Mouse (Mus musculus): ENCODE results near the gene Olfr1110. TPM values are rescaled to one million over a fixed set of nuclear protein-coding genes. Genes with fewer than 3 reads are reported as not detected.
"Not testable (repeated sequence)": the region's sequence is repeated elsewhere in the genome, so short reads cannot be mapped to it uniquely, and the experiment has no call there.

The Olfr1110 gene
- not detected in 2 replicates for polyA plus RNA-seq (2015; fragmentation: Nextera tagmentation; extraction: Ambion mirVana)

- H3K27ac ChIP-seq (replicated peaks), result no peak within 1 kb of the TSS
- ATAC-seq (ENCODE audit: low FRiP score), result no peak
- no peaks in the 10 kb centered on the region for H3K9me3 ChIP-seq (replicated peaks)
- H3K36me3 ChIP-seq, result no peaks in the 10 kb centered on the region
- H3K4me3 ChIP-seq (replicated peaks), result no peak within 1 kb of the TSS
- no peaks in the 10 kb centered on the region for H3K27me3 ChIP-seq (replicated peaks)
- H3K9ac ChIP-seq (replicated peaks), result no peak within 1 kb of the TSS
- no peak within 1 kb of the TSS for H3K4me2 ChIP-seq
- 82% methylated on average over 1 of the region's 1 CpGs for WGBS
- H3K4me1 ChIP-seq, result no peaks in the 10 kb centered on the region
Observed at GRCm38 (mm10) chr2:87140200-87140599, at the start of gene Olfr1110. Gene Olfr1110 (minus strand): TSS chr2:87140300.

DNA sequence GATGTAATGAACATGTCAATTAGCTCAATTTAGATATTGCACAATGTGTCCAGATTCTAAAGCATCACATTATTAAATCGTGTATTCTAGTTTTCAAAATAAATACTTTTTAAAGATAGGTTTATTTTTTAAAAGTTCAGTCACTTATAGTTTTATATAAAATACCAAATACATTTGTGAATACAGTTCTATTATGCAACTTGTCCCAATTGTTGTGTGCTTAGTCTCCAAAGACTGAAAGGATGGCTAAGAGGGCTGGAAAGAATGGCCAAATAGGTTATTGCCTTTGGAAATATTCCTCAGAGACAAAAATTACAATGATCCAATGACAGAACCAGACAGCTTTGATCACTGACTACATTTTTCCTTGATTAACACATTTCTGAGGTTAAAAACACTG, 47.4 kb upstream of the Olfr1110 start, which contains the start of gene Olfr1112:
Gene Olfr1112, plus strand, starts transcription at position 301 of the 400 bp plus-strand sequence.
- no peak within 1 kb of the TSS for H3K4me2 ChIP-seq
- H3K9ac ChIP-seq (replicated peaks), result no peak within 1 kb of the TSS
- 89% methylated on average over 1 of the region's 1 CpGs for WGBS
- no peak within 1 kb of the TSS for H3K4me3 ChIP-seq (replicated peaks)
- no peak for ATAC-seq (ENCODE audit: low FRiP score)
- no peaks in the 10 kb centered on the region for H3K9me3 ChIP-seq (replicated peaks)
- H3K27me3 ChIP-seq (replicated peaks), result no peaks in the 10 kb centered on the region
- no peak within 1 kb of the TSS for H3K27ac ChIP-seq (replicated peaks)
- no peaks in the 10 kb centered on the region for H3K4me1 ChIP-seq
- H3K36me3 ChIP-seq, result no peaks in the 10 kb centered on the region

DNA sequence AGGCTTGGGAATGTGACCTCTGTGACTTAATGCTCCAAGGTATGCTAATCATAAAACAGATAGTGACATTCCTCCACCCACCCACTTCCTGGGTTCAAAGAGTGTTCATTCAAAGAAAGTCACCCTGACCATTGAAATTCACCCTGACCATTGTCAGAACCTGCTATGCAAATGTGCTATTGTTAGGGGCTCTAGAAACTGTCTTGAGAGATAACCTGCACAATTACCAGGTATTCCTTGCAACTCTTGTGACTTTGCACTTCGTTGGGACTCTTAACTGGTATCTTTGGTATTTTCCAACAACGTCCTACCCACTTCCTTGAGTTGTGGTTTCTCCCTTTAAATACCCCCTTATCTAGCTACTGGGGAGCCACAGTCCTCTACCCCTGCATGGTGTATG, 27.6 kb upstream of the Olfr1110 start:
- not testable (repeated sequence) for H3K27me3 ChIP-seq (replicated peaks); H3K4me1 ChIP-seq; H3K9ac ChIP-seq (replicated peaks); H3K9me3 ChIP-seq (replicated peaks); H3K36me3 ChIP-seq; H3K4me3 ChIP-seq (replicated peaks); H3K27ac ChIP-seq (replicated peaks); H3K4me2 ChIP-seq; ATAC-seq (ENCODE audit: low FRiP score)
- WGBS, result 79% methylated on average over 2 of the region's 2 CpGs

- Histone ChIP-seq H3K9me3 (replicated peaks) (no peaks in the 10 kb centered on the region), H3K9ac (replicated peaks) (no peak within 1 kb of the TSS), H3K27ac (replicated peaks) (no peak within 1 kb of the TSS), H3K4me3 (replicated peaks) (no peak within 1 kb of the TSS), H3K36me3 (no peaks in the 10 kb centered on the region), H3K4me2 (no peak within 1 kb of the TSS), H3K4me1 (no peaks in the 10 kb centered on the region), H3K27me3 (replicated peaks) (no peaks in the 10 kb centered on the region)
- no peak for ATAC-seq (ENCODE audit: low FRiP score)
Observed at GRCm38 (mm10) chr2:87152524-87152923, 12.4 kb upstream of the Olfr1110 start, which contains the start of gene Olfr1111. Gene Olfr1111 (minus strand): TSS chr2:87152624.

- Histone ChIP-seq H3K4me1 (no peaks in the 10 kb centered on the region), H3K4me3 (replicated peaks) (no peak within 1 kb of the TSS), H3K27me3 (replicated peaks) (no peaks in the 10 kb centered on the region), H3K36me3 (no peaks in the 10 kb centered on the region), H3K9me3 (replicated peaks) (no peaks in the 10 kb centered on the region), H3K9ac (replicated peaks) (no peak within 1 kb of the TSS), H3K27ac (replicated peaks) (no peak within 1 kb of the TSS), H3K4me2 (no peak within 1 kb of the TSS)
- ATAC-seq (ENCODE audit: low FRiP score), result no peak
Observed at GRCm38 (mm10) chr2:87114467-87114866, 25.6 kb downstream of the Olfr1110 start, which contains the start of gene Olfr259. Gene Olfr259 (minus strand): TSS chr2:87114567.

DNA sequence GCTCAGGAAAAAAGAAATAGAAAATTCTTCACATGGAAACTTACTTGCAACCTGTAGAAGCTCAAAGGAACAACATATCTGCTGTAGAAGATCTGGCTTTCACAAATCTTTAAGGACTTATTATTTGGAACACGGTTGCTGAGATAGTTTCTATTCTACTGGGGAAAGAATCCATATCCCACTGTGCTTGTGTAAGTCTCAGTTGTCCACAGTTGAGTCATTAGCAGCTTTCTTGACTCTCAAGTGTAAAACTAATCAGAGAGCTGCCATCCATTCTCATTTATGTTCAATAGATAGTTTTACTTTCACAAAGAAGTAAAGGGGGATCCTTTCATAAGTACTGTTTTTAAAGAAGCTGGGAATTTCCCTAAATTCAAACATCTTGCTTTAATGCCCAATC, 44.2 kb downstream of the Olfr1110 start, which contains the start of gene Olfr1109:
Gene Olfr1109, minus strand, starts transcription at position 101 of the 400 bp plus-strand sequence.
- WGBS, result 83% methylated on average over 1 of the region's 1 CpGs
- H3K4me1 ChIP-seq, result no peaks in the 10 kb centered on the region
- H3K9ac ChIP-seq (replicated peaks), result no peak within 1 kb of the TSS
- no peak within 1 kb of the TSS for H3K27ac ChIP-seq (replicated peaks)
- no peak for ATAC-seq (ENCODE audit: low FRiP score)
- no peaks in the 10 kb centered on the region for H3K9me3 ChIP-seq (replicated peaks)
- H3K27me3 ChIP-seq (replicated peaks), result no peaks in the 10 kb centered on the region
- no peak within 1 kb of the TSS for H3K4me3 ChIP-seq (replicated peaks)
- no peaks in the 10 kb centered on the region for H3K36me3 ChIP-seq
- no peak within 1 kb of the TSS for H3K4me2 ChIP-seq

Other genes starting within 250 kb of the Olfr1110 start
- gene Olfr1097, start 248.1 kb downstream of the Olfr1110 start, polyA plus RNA-seq (2015; fragmentation: Nextera tagmentation; extraction: Ambion mirVana), result not detected in 2 replicates
- not detected in 2 replicates for gene Olfr1098, start 215.8 kb downstream of the Olfr1110 start, polyA plus RNA-seq (2015; fragmentation: Nextera tagmentation; extraction: Ambion mirVana)
- not detected in 2 replicates for gene Olfr1099, start 179.6 kb downstream of the Olfr1110 start, polyA plus RNA-seq (2015; fragmentation: Nextera tagmentation; extraction: Ambion mirVana)
- not detected in 2 replicates for gene Olfr1100, start 160.3 kb downstream of the Olfr1110 start, polyA plus RNA-seq (2015; fragmentation: Nextera tagmentation; extraction: Ambion mirVana)
- gene Olfr1101, start 149.1 kb downstream of the Olfr1110 start, polyA plus RNA-seq (2015; fragmentation: Nextera tagmentation; extraction: Ambion mirVana), result not detected in 2 replicates
- gene Olfr1102, start 141.9 kb downstream of the Olfr1110 start, polyA plus RNA-seq (2015; fragmentation: Nextera tagmentation; extraction: Ambion mirVana), result not detected in 2 replicates
- gene Olfr1104, start 113.2 kb downstream of the Olfr1110 start, polyA plus RNA-seq (2015; fragmentation: Nextera tagmentation; extraction: Ambion mirVana), result not detected in 2 replicates
- not detected in 2 replicates for gene Olfr1105, start 103.8 kb downstream of the Olfr1110 start, polyA plus RNA-seq (2015; fragmentation: Nextera tagmentation; extraction: Ambion mirVana)
- not detected in 2 replicates for gene Olfr1106, start 88.0 kb downstream of the Olfr1110 start, polyA plus RNA-seq (2015; fragmentation: Nextera tagmentation; extraction: Ambion mirVana)
- not detected in 2 replicates for gene Olfr1107, start 64.5 kb downstream of the Olfr1110 start, polyA plus RNA-seq (2015; fragmentation: Nextera tagmentation; extraction: Ambion mirVana)
- not detected in 2 replicates for gene Olfr1109, start 44.3 kb downstream of the Olfr1110 start, polyA plus RNA-seq (2015; fragmentation: Nextera tagmentation; extraction: Ambion mirVana)
- gene Olfr259, start 25.7 kb downstream of the Olfr1110 start, polyA plus RNA-seq (2015; fragmentation: Nextera tagmentation; extraction: Ambion mirVana), result not detected in 2 replicates
- gene Olfr1111, start 12.3 kb upstream of the Olfr1110 start, polyA plus RNA-seq (2015; fragmentation: Nextera tagmentation; extraction: Ambion mirVana), result not detected in 2 replicates
- gene Olfr1112, start 47.5 kb upstream of the Olfr1110 start, polyA plus RNA-seq (2015; fragmentation: Nextera tagmentation; extraction: Ambion mirVana), result not detected in 2 replicates
- not detected in 2 replicates for gene Olfr1113, start 68.7 kb upstream of the Olfr1110 start, polyA plus RNA-seq (2015; fragmentation: Nextera tagmentation; extraction: Ambion mirVana)
- not detected in 2 replicates for gene Olfr1115, start 107.7 kb upstream of the Olfr1110 start, polyA plus RNA-seq (2015; fragmentation: Nextera tagmentation; extraction: Ambion mirVana)
- gene Olfr1116, start 127.2 kb upstream of the Olfr1110 start, polyA plus RNA-seq (2015; fragmentation: Nextera tagmentation; extraction: Ambion mirVana), result not detected in 2 replicates
- not detected in 2 replicates for gene Olfr1118, start 167.3 kb upstream of the Olfr1110 start, polyA plus RNA-seq (2015; fragmentation: Nextera tagmentation; extraction: Ambion mirVana)
- not detected in 2 replicates for gene Olfr1120, start 214.5 kb upstream of the Olfr1110 start, polyA plus RNA-seq (2015; fragmentation: Nextera tagmentation; extraction: Ambion mirVana)
- not detected in 2 replicates for gene Olfr1121, start 229.6 kb upstream of the Olfr1110 start, polyA plus RNA-seq (2015; fragmentation: Nextera tagmentation; extraction: Ambion mirVana)
- not detected in 2 replicates for gene Olfr1122, start 245.5 kb upstream of the Olfr1110 start, polyA plus RNA-seq (2015; fragmentation: Nextera tagmentation; extraction: Ambion mirVana)